ENCODE assay signal across 28 mouse cellular contexts in genomic region chr11:54741330-54741729, GRCm38 (mm10). TPM values are rescaled to one million over a fixed set of nuclear protein-coding genes. Genes with fewer than 3 reads are reported as not detected.
DNase-seq lines count a peak whose midpoint lies in the region; ATAC-seq lines count a peak whose summit lies in the region.
"Had no signal": no experiment of that assay in that cellular context is flagged by ENCODE, and none has a peak within 500 bp of the region (broad histone marks: within the 10 kb centered on the region; RNA-seq: fewer than 3 reads in every experiment).

No protein-coding gene starts in this region.

- no peaks in the 10 kb centered on the region for H3K9me3 ChIP-seq in forebrain, embryonic 12.5 days
- H3K9me3 ChIP-seq: embryonic facial prominence, embryonic 10.5 days; embryonic facial prominence, embryonic 13.5 days; forebrain, embryonic 10.5 days; heart, embryonic 10.5 days; heart, embryonic 13.5 days had no signal

- H3K27me3 ChIP-seq in forebrain, embryonic 12.5 days, result no peaks in the 10 kb centered on the region
- H3K27me3 ChIP-seq: embryonic facial prominence, embryonic 13.5 days; heart, embryonic 13.5 days had no signal

- WGBS in forebrain, embryonic 12.5 days, result 96% methylated on average over 2 of the region's 2 CpGs

- no peak for DNase-seq in adrenal gland, adult 18-20 months (ENCODE audit: low spot score in 2 of 2)
- DNase-seq: adrenal gland, adult 8-10 months; adrenal gland, postnatal 25 days; cerebellum, adult 11-12 months; cerebellum, adult 8-10 months; cerebellum, postnatal 10 days; cerebellum, postnatal 36 days; embryo, embryonic 11 days; gastrocnemius, postnatal 10 days; gastrocnemius, postnatal 36 days; heart, adult 2 months; heart, postnatal 14 days; heart, postnatal 4 days; kidney, adult 2 months had no signal

- no peak overlapping the region for H3K27ac ChIP-seq in forebrain, embryonic 12.5 days
- H3K27ac ChIP-seq: embryonic facial prominence, embryonic 10.5 days; embryonic facial prominence, embryonic 13.5 days; forebrain, embryonic 10.5 days; heart, adult 2 months; heart, embryonic 10.5 days; heart, embryonic 13.5 days; hindbrain, embryonic 14.5 days had no signal

- ATAC-seq in CD4-positive, CD25-positive, alpha-beta regulatory T cell, adult 4 months, result peak; percentile 46
- ATAC-seq in activated CD4-positive, CD25-positive, alpha-beta regulatory T cell, adult 4 months, result peak; percentile 62
- 0 out of 2 replicates have a peak, but pooled peaks have one; percentile 29 for ATAC-seq in megakaryocyte progenitor cell, adult 5-6 weeks (replicated peaks; ENCODE audit: poor library complexity)
- no peak for ATAC-seq in erythroid progenitor cell, adult 5-6 weeks (replicated peaks; ENCODE audit: low FRiP score, poor library complexity, severe bottlenecking)
- no peak for ATAC-seq in forebrain, embryonic 12.5 days (ENCODE audit: low FRiP score)
- ATAC-seq: forebrain, embryonic 14.5 days; intestine, embryonic 16.5 days had no signal

- H3K36me3 ChIP-seq in forebrain, embryonic 12.5 days (replicated peaks), result peaks cover 38% of the 10 kb centered on the region

- no peak overlapping the region for H3K4me3 ChIP-seq in forebrain, embryonic 12.5 days (replicated peaks)
- H3K4me3 ChIP-seq: embryonic facial prominence, embryonic 10.5 days; embryonic facial prominence, embryonic 13.5 days; erythroblast, embryonic 14.5 days; forebrain, embryonic 10.5 days; heart, adult 2 months; heart, embryonic 10.5 days; heart, embryonic 13.5 days had no signal

- H3K9ac ChIP-seq in forebrain, embryonic 12.5 days, result no peak overlapping the region
- H3K9ac ChIP-seq: embryonic facial prominence, embryonic 13.5 days; heart, embryonic 13.5 days; hindbrain, embryonic 14.5 days had no signal

- no peaks in the 10 kb centered on the region for H3K4me1 ChIP-seq in forebrain, embryonic 12.5 days
- H3K4me1 ChIP-seq: embryonic facial prominence, embryonic 10.5 days; embryonic facial prominence, embryonic 13.5 days; forebrain, embryonic 10.5 days had no signal

- no peak overlapping the region for H3K4me2 ChIP-seq in forebrain, embryonic 12.5 days
- H3K4me2 ChIP-seq: embryonic facial prominence, embryonic 13.5 days; heart, embryonic 13.5 days; hindbrain, embryonic 14.5 days had no signal

RNA-seq across cellular contexts. Expression of gene Cdc42se2, which starts 46.1 kb away (rescaled TPM):
- 100 to 1,000 TPM; 369 to 477 TPM for polyA plus RNA-seq in CD4-positive, CD25-positive, alpha-beta regulatory T cell, adult 4 months (2017; shearing (Covaris generic))
- polyA plus RNA-seq in activated CD4-positive, CD25-positive, alpha-beta regulatory T cell, adult 4 months (2017; shearing (Covaris generic)), result 100 to 1,000 TPM; 286 to 321 TPM
- total RNA-seq in megakaryocyte progenitor cell, adult 5-6 weeks (2015), result 39.1 and 41.1 TPM in 2 replicates
- 51.9 and 52.0 TPM in 2 replicates for total RNA-seq in megakaryocyte progenitor cell, adult 5-6 weeks (2017)
- 23.1 and 39.0 TPM in 2 replicates for total RNA-seq in erythroid progenitor cell, adult 5-6 weeks (2015; ENCODE audit: low replicate concordance)
- total RNA-seq in erythroid progenitor cell, adult 5-6 weeks (2017; ENCODE audit: low replicate concordance), result 12.5 and 17.8 TPM in 2 replicates
- total RNA-seq in adrenal gland, adult 18-20 months (2021), result 10 to 100 TPM; 18.5 to 21.1 TPM
- polyA plus RNA-seq in forebrain, embryonic 12.5 days (2016; fragmentation: Nextera tagmentation; extraction: Ambion mirVana), result 228 and 237 TPM in 2 replicates

Comparison
In these comparisons a context has a peak if more than half of its experiments do, and no peak if none do; other contexts are left out.
1. ATAC-seq: peak in CD4-positive, CD25-positive, alpha-beta regulatory T cell, adult 4 months (single experiment), activated CD4-positive, CD25-positive, alpha-beta regulatory T cell, adult 4 months (single experiment) and megakaryocyte progenitor cell, adult 5-6 weeks (single experiment); none in erythroid progenitor cell, adult 5-6 weeks (single experiment) and forebrain, embryonic 12.5 days (single experiment).